Mouse (Mus musculus) bone marrow, adult 2 months (tissue): Measurements from ENCODE around the gene Hsph1.

Experiments
- CTCF ChIP-seq: fragments of 200-500 bp; IDR thresholded peaks from 2 replicates; pipeline ENCODE4 v1.5.1; 2011; ENCODE audit warnings: low read length, control low read depth; ENCODE audit not compliant: control insufficient read depth, insufficient read depth
- POLR2A ChIP-seq: fragments of 200-500 bp; IDR thresholded peaks from 2 replicates; pipeline ENCODE4 v1.6.1; 2011; ENCODE audit warnings: low read depth, mild to moderate bottlenecking, control low read depth, low read length, borderline replicate concordance; ENCODE audit not compliant: control insufficient read depth

DNA sequence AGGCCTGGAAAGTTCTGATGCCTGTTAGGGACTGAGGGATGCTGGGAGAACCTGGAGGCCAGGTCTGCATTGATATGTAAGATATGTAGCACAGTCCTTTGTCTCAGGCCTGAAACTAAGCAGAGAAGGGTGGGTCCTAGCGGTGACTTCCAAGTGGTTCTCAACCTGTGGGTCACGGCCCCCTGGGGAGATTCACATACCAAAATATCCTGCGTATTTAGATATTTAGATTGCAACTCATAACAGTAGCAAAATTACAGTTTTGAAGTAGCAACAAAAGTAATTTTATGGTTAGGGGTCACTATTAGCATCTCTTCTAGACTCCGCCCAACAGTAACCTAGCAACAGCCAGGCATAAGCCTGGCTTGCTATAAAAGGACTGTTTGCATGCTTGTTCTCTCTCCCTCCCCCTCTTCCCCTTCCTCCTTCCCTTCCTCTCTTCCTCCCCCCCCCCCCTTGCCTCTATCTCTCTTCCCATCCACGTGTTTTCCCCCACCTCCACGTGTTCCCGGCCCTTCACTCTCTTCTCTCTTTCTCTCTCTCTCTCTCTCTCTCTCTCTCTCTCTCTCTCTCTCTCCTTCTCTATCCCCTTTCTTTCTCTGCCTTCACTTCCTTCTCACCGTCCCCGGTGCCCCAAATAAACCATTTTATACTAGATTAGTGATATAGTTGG is 22.7 kb upstream of the Hsph1 start:
- TF ChIP-seq POLR2A (no peak), CTCF (no peak)
